Mouse (Mus musculus) left cerebral cortex, adult 18-20 months (tissue): ENCODE data around the gene Map7d2. TPM values are rescaled to one million over a fixed set of nuclear protein-coding genes. Genes with fewer than 3 reads are reported as not detected.

Experiments used
- DNase-seq, 2 experiments: peaks; one replicate each; pipeline ENCODE4 v3.0.0; 2021 to 2022; ENCODE audit warnings: low spot score in 2 of 2, mixed read lengths in 1 of 2
- total RNA-seq, 2 experiments: library from RNA; stranded (reverse); gene quantifications; 2 replicates each; pipeline ENCODE4 v1.2.3; 2021

Gene Map7d2
- total RNA-seq, 2 experiments from 2014 or later: 112 to 127 TPM

- no peak for DNase-seq
These were observed 94.7 kb downstream of the Map7d2 start for GRCm38 (mm10) chrX:159509042-159509441.

DNA sequence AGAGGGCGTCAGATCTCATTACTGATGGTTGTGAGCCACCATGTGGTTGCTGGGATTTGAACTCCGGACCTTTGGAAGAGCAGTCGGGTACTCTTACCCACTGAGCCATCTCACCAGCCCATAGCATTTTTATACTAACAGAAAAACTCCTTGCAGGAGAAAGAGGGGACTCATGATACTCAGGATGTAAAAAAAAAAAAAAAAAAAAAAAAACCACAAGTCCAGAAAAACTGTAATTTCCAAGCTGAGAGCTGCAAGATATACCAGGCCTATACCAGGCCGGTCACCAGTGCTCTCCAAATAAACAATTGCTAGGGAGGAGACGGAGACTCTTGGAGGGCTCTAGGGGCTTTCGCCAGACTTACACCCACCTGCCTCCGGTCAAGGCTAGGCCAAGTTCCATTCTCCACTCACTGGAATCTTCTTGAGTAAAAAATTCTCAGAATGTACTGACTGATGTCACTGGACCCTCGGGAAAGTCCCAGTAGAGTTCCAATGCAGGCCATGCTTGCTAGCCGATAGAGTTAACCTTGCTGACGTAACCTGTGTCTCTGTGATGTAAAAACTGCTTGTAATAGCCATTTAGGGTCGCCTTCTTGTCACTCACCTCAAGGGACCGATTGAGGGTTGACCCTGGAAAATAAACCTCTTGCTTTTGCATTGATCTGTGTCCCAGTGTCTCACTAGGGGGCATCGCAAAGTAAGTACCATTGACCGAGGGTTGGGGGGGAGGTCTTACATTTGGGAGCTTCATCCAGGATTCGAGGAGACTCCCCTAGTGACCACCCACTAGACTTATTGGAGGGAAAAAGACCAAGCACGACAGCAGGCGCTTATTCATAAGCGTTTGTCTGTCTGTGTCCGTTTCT is 95.7 kb downstream of the Map7d2 start:
- no peak for DNase-seq

DNA sequence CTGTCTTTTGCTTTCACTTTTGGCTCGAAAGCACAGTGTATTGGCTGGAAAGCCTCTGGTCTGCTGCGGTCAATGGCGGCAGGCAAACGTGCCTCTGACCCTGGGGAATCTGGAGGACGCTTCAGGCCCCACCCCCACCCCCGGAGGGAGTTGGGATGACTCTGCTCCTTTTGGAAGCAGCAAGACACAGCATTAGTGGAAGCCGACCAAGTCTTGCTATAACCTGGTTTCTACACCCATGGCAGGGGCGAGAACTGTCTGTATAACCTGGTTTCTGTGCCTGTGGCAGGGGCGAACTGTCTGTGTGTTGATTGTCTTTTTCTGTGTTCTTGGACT is 96.3 kb downstream of the Map7d2 start:
- no peak for DNase-seq

- no peak for DNase-seq
These were observed 101.2 kb downstream of the Map7d2 start for GRCm38 (mm10) chrX:159515599-159515998.

- DNase-seq: no peak
These were observed 107.4 kb downstream of the Map7d2 start for GRCm38 (mm10) chrX:159521780-159522179.

DNA sequence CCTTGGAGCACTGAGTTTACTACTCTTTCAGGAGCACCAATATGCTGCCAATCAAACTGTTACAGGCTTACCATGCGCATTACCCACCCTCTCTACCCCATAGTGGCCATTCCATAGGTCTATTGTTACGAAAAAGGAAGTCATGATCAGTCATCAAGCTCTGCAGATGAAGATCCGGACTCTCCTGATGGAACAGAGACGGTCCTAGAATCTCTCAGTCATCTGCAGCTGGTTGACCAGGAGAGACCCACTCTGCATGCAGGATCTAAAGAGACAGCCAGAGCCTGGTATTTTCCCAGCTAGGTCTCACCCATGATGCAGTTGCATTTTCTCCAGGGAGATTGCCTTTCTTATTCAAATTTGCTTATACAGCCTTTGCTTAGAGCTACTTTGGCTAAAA is 108.3 kb downstream of the Map7d2 start:
- DNase-seq: no peak

GRCm38 (mm10) chrX:159526388-159526787 is 112.0 kb downstream of the Map7d2 start, which contains the start of gene Bclaf3:
Gene Bclaf3, plus strand, starts transcription at chrX:159526688.
- no peak for DNase-seq

GRCm38 (mm10) chrX:159532427-159532810 is 118.0 kb downstream of the Map7d2 start:
- DNase-seq: peak; percentile 92 to 94

- peak in 1 of 2 experiments; percentile 1 for DNase-seq
These were observed 118.6 kb downstream of the Map7d2 start for GRCm38 (mm10) chrX:159532811-159533462.

GRCm38 (mm10) chrX:159541936-159542335 is 127.6 kb downstream of the Map7d2 start:
- DNase-seq: no peak

DNA sequence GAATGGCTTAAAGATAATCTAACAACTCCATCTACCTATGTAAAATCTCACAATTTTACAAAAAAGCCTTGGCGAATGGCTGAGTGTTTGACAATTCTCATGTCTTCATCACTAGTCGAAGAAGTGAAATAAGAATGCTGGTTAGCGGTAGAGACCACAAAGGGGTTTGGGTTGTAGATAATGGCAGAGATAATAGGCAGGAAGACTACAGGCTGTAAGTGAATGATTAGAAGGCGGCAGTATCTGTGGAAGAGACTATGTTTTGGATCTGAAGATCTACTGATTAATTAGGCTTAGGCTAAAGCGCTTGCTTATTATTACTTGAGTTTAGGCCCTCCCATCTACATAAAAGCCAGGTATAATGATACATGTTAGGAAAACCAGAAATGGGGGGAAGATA is 132.7 kb downstream of the Map7d2 start:
- DNase-seq: no peak

Other genes with a start within 250 kb of the Map7d2 start
- gene Rps6ka3, start 204.3 kb upstream of the Map7d2 start, total RNA-seq: 10 to 100 TPM; 52.9 to 56.1 TPM
- gene Eif1ax, start 42.4 kb upstream of the Map7d2 start, total RNA-seq: 100 to 1,000 TPM; 121 to 128 TPM
- 10 to 100 TPM; 14.1 to 14.2 TPM for gene Bclaf3, start 112.1 kb downstream of the Map7d2 start, total RNA-seq
- 10 to 100 TPM; 55.9 to 59.4 TPM for gene Sh3kbp1, start 212.7 kb downstream of the Map7d2 start, total RNA-seq